15 mouse cellular contexts compared by ENCODE assay signal in genomic region chrX:51911566-51911965, GRCm38 (mm10).
DNase-seq lines count a peak whose midpoint lies in the region; ATAC-seq lines count a peak whose summit lies in the region.
"Had no signal": no experiment of that assay in that cellular context is flagged by ENCODE, and none has a peak within 500 bp of the region (broad histone marks: within the 10 kb centered on the region; RNA-seq: fewer than 3 reads in every experiment).

No protein-coding gene starts in this region.

- no peaks in the 10 kb centered on the region for H3K36me3 ChIP-seq in hindbrain, embryonic 10.5 days
- H3K36me3 ChIP-seq in hindbrain, embryonic 13.5 days, result no peaks in the 10 kb centered on the region
- H3K36me3 ChIP-seq: liver, embryonic 13.5 days had no signal

- 40% methylated on average over 1 of the region's 1 CpGs for WGBS in hindbrain, embryonic 10.5 days
- 22% methylated on average over 1 of the region's 1 CpGs for WGBS in hindbrain, embryonic 13.5 days

- H3K9me3 ChIP-seq in hindbrain, embryonic 10.5 days, result no peaks in the 10 kb centered on the region
- H3K9me3 ChIP-seq in hindbrain, embryonic 13.5 days, result no peaks in the 10 kb centered on the region
- H3K9me3 ChIP-seq: liver, embryonic 13.5 days had no signal

- H3K27me3 ChIP-seq in hindbrain, embryonic 10.5 days (ENCODE audit: insufficient read depth, poor library complexity, severe bottlenecking), result no peaks in the 10 kb centered on the region
- no peaks in the 10 kb centered on the region for H3K27me3 ChIP-seq in hindbrain, embryonic 13.5 days
- H3K27me3 ChIP-seq: liver, embryonic 13.5 days had no signal

- H3K4me2 ChIP-seq in hindbrain, embryonic 13.5 days, result no peak overlapping the region
- H3K4me2 ChIP-seq: liver, embryonic 13.5 days had no signal

- H3K27ac ChIP-seq in hindbrain, embryonic 10.5 days, result no peak overlapping the region
- H3K27ac ChIP-seq in hindbrain, embryonic 13.5 days, result no peak overlapping the region
- H3K27ac ChIP-seq: liver, embryonic 13.5 days; macrophage had no signal

- H3K4me3 ChIP-seq in hindbrain, embryonic 10.5 days, result no peak overlapping the region
- no peak overlapping the region for H3K4me3 ChIP-seq in hindbrain, embryonic 13.5 days
- H3K4me3 ChIP-seq: liver, embryonic 13.5 days had no signal

- ATAC-seq in hindbrain, embryonic 13.5 days (ENCODE audit: low FRiP score), result no peak
- ATAC-seq: forebrain, postnatal 0 days; hindbrain, embryonic 16.5 days had no signal

- DNase-seq in hindbrain, embryonic 10.5 days (ENCODE audit: low spot score), result peak; percentile 12
- peak; percentile 32 for DNase-seq in adipocyte (ENCODE audit: low spot score)
- DNase-seq in adrenal gland, postnatal 25 days, result peak; percentile 4
- peak; percentile 32 to 34 for DNase-seq in kidney, postnatal 36 days
- DNase-seq in thymus, postnatal 36 days, result no peak
- no peak for DNase-seq in testis, postnatal 10 days (ENCODE audit: low spot score)
- no peak for DNase-seq in left cerebral cortex, adult 9 months (ENCODE audit: low spot score in 2 of 2)
- DNase-seq: cerebellum, postnatal 25 days; forebrain, postnatal 0 days; layer of hippocampus, postnatal 36 days; liver, embryonic 13.5 days; right cerebral cortex, postnatal 4 days had no signal

- no peak overlapping the region for H3K9ac ChIP-seq in hindbrain, embryonic 13.5 days
- H3K9ac ChIP-seq: forebrain, postnatal 0 days; liver, embryonic 13.5 days had no signal

- H3K4me1 ChIP-seq in hindbrain, embryonic 10.5 days (replicated peaks), result no peaks in the 10 kb centered on the region
- no peaks in the 10 kb centered on the region for H3K4me1 ChIP-seq in hindbrain, embryonic 13.5 days (replicated peaks)
- H3K4me1 ChIP-seq: liver, embryonic 13.5 days had no signal

Comparison
In these comparisons a context has a peak if more than half of its experiments do, and no peak if none do; other contexts are left out.
1. DNase-seq: peak in hindbrain, embryonic 10.5 days (single experiment), adipocyte (single experiment), adrenal gland, postnatal 25 days (single experiment) and kidney, postnatal 36 days (2 of 2); none in thymus, postnatal 36 days (0 of 2), testis, postnatal 10 days (single experiment) and left cerebral cortex, adult 9 months (0 of 2).